8 mouse cellular contexts compared by ENCODE assay signal in the genomic region with DNA sequence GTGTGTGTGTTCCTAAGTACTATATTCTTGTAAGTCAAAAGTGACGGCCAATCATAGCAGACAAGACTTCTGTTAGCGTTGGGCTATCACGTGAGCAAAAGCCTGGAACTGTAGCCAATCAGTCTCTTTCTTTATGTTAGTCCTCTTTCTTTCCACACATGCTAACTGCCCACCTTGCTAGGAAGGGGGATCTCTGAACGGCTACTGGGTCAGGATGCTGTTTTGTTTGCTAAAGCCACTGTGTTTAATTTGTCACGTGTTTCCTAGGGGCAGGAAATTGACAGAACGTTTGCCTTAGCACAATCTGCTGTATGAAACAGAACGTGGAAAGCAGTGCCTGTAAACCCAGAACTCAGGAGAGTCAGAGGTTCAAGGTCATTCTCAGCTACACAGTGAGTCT. TPM values are rescaled to one million over a fixed set of nuclear protein-coding genes. Genes with fewer than 3 reads are reported as not detected.
DNase-seq lines count a peak whose midpoint lies in the region; ATAC-seq and TF ChIP-seq lines count a peak whose summit lies in the region.

No protein-coding gene starts in this region.

- 21% methylated on average over 7 of the region's 7 CpGs for WGBS in lung, embryonic 16.5 days
- 35% methylated on average over 7 of the region's 7 CpGs for WGBS in embryonic facial prominence, embryonic 13.5 days
- 19% methylated on average over 7 of the region's 7 CpGs for WGBS in intestine, postnatal 0 days
- WGBS in neural tube, embryonic 15.5 days = 20% methylated on average over 7 of the region's 7 CpGs

- H3K27me3 ChIP-seq in lung, embryonic 16.5 days (ENCODE audit: control insufficient read depth, insufficient read depth, low read depth, low read length) = no peaks in the 10 kb centered on the region
- H3K27me3 ChIP-seq in embryonic facial prominence, embryonic 13.5 days = no peaks in the 10 kb centered on the region
- H3K27me3 ChIP-seq in intestine, postnatal 0 days (replicated peaks; ENCODE audit: control insufficient read depth, insufficient read depth, low read length) = no peaks in the 10 kb centered on the region
- no peaks in the 10 kb centered on the region for H3K27me3 ChIP-seq in neural tube, embryonic 15.5 days (replicated peaks)

- H3K36me3 ChIP-seq in lung, embryonic 16.5 days (ENCODE audit: control insufficient read depth, insufficient read depth, low read length) = peaks cover 9% of the 10 kb centered on the region
- H3K36me3 ChIP-seq in embryonic facial prominence, embryonic 13.5 days = peaks cover 24% of the 10 kb centered on the region
- peaks cover 13% of the 10 kb centered on the region; the same call in 1 of the 2 replicates for H3K36me3 ChIP-seq in intestine, postnatal 0 days (ENCODE audit: control insufficient read depth, insufficient read depth)
- peaks cover 21% of the 10 kb centered on the region for H3K36me3 ChIP-seq in neural tube, embryonic 15.5 days

- H3K9me3 ChIP-seq in lung, embryonic 16.5 days (ENCODE audit: control insufficient read depth, low read length) = no peaks in the 10 kb centered on the region
- no peaks in the 10 kb centered on the region for H3K9me3 ChIP-seq in embryonic facial prominence, embryonic 13.5 days
- no peaks in the 10 kb centered on the region for H3K9me3 ChIP-seq in intestine, postnatal 0 days (ENCODE audit: control insufficient read depth)
- H3K9me3 ChIP-seq in neural tube, embryonic 15.5 days (replicated peaks) = no peaks in the 10 kb centered on the region

- no peak for DNase-seq in lung, postnatal 4 days
- DNase-seq in gastrocnemius, postnatal 10 days = no peak
- no peak for DNase-seq in MN1 (ENCODE audit: low spot score)
- DNase-seq in right cerebral cortex, adult 2 months (ENCODE audit: low spot score in 2 of 2) = no peak

- H3K4me1 ChIP-seq in lung, embryonic 16.5 days (replicated peaks; ENCODE audit: control insufficient read depth, insufficient read depth, low read length) = peaks cover 11% of the 10 kb centered on the region
- peaks cover 26% of the 10 kb centered on the region for H3K4me1 ChIP-seq in embryonic facial prominence, embryonic 13.5 days
- H3K4me1 ChIP-seq in intestine, postnatal 0 days (replicated peaks; ENCODE audit: control insufficient read depth, insufficient read depth, low read length) = no peaks in the 10 kb centered on the region; the same call in 1 of the 2 replicates
- peaks cover 41% of the 10 kb centered on the region for H3K4me1 ChIP-seq in neural tube, embryonic 15.5 days

- 0 out of 2 replicates have a peak overlapping the region, but pooled peaks have one; percentile 49 for H3K27ac ChIP-seq in lung, embryonic 16.5 days (ENCODE audit: low read length)
- peak overlapping the region; percentile 29; the same call in 1 of the 2 replicates for H3K27ac ChIP-seq in embryonic facial prominence, embryonic 13.5 days
- no peak overlapping the region for H3K27ac ChIP-seq in intestine, postnatal 0 days (ENCODE audit: low read depth, low read length)
- H3K27ac ChIP-seq in neural tube, embryonic 15.5 days (replicated peaks) = peak overlapping the region; percentile 98

- no peak for TF ChIP-seq CTCF in intestine, postnatal 0 days (IDR thresholded peaks at IDR 0.05; ENCODE audit: low read depth)

- peak overlapping the region; percentile 88 for H3K4me3 ChIP-seq in lung, embryonic 16.5 days (ENCODE audit: low read length)
- H3K4me3 ChIP-seq in embryonic facial prominence, embryonic 13.5 days = peak overlapping the region; percentile 89
- H3K4me3 ChIP-seq in intestine, postnatal 0 days (ENCODE audit: low read depth, low read length) = peak overlapping the region; percentile 92
- H3K4me3 ChIP-seq in neural tube, embryonic 15.5 days (replicated peaks) = peak overlapping the region; percentile 91

- H3K4me2 ChIP-seq in lung, embryonic 16.5 days (ENCODE audit: low read depth, low read length) = peak overlapping the region; percentile 75
- H3K4me2 ChIP-seq in embryonic facial prominence, embryonic 13.5 days = peak overlapping the region; percentile 86
- peak overlapping the region; percentile 82 for H3K4me2 ChIP-seq in intestine, postnatal 0 days (replicated peaks; ENCODE audit: low read depth)
- H3K4me2 ChIP-seq in neural tube, embryonic 15.5 days = peak overlapping the region; percentile 74

- H3K9ac ChIP-seq in lung, embryonic 16.5 days (ENCODE audit: low read length) = peak overlapping the region; percentile 44
- H3K9ac ChIP-seq in embryonic facial prominence, embryonic 13.5 days = peak overlapping the region; percentile 44; the same call in 1 of the 2 replicates
- H3K9ac ChIP-seq in intestine, postnatal 0 days (ENCODE audit: low read depth, low read length) = no peak overlapping the region
- H3K9ac ChIP-seq in neural tube, embryonic 15.5 days (replicated peaks) = peak overlapping the region; percentile 97

- ATAC-seq in lung, embryonic 16.5 days (ENCODE audit: low read depth) = no peak
- ATAC-seq in embryonic facial prominence, embryonic 13.5 days (ENCODE audit: insufficient number of reproducible peaks, insufficient read depth, low FRiP score, low TSS enrichment, low read depth) = no peak
- no peak for ATAC-seq in intestine, postnatal 0 days
- peak; percentile 19 for ATAC-seq in neural tube, embryonic 15.5 days (ENCODE audit: low FRiP score)

RNA-seq across cellular contexts. Expression of gene Fads1, which starts 0.5 kb away (rescaled TPM):
- polyA plus RNA-seq in lung, embryonic 16.5 days (2015; fragmentation: Nextera tagmentation; extraction: Ambion mirVana) = 78.2 and 91.0 TPM in 2 replicates
- 93.6 and 104 TPM in 2 replicates for polyA plus RNA-seq in embryonic facial prominence, embryonic 13.5 days (2015; fragmentation: Nextera tagmentation; extraction: Ambion mirVana)
- 26.9 and 29.8 TPM in 2 replicates for polyA plus RNA-seq in intestine, postnatal 0 days (2015; fragmentation: Nextera tagmentation; extraction: Ambion mirVana)
- 146 and 157 TPM in 2 replicates for polyA plus RNA-seq in neural tube, embryonic 15.5 days (2015; fragmentation: Nextera tagmentation; extraction: Ambion mirVana)
- 10 to 100 TPM; 27.9 to 28.5 TPM for total RNA-seq in gastrocnemius, postnatal 10 days (2021)

RNA-seq across cellular contexts. Expression of gene Tmem258, which starts 21.7 kb away (rescaled TPM):
- polyA plus RNA-seq in lung, embryonic 16.5 days (2015; fragmentation: Nextera tagmentation; extraction: Ambion mirVana) = 488 and 498 TPM in 2 replicates
- polyA plus RNA-seq in embryonic facial prominence, embryonic 13.5 days (2015; fragmentation: Nextera tagmentation; extraction: Ambion mirVana) = 485 and 486 TPM in 2 replicates
- polyA plus RNA-seq in intestine, postnatal 0 days (2015; fragmentation: Nextera tagmentation; extraction: Ambion mirVana) = 339 and 369 TPM in 2 replicates
- polyA plus RNA-seq in neural tube, embryonic 15.5 days (2015; fragmentation: Nextera tagmentation; extraction: Ambion mirVana) = 353 and 355 TPM in 2 replicates
- 100 to 1,000 TPM; 118 to 127 TPM for total RNA-seq in gastrocnemius, postnatal 10 days (2021)

RNA-seq across cellular contexts. Expression of gene Fen1, which starts 21.8 kb away (rescaled TPM):
- polyA plus RNA-seq in lung, embryonic 16.5 days (2015; fragmentation: Nextera tagmentation; extraction: Ambion mirVana) = 99.0 and 106 TPM in 2 replicates
- polyA plus RNA-seq in embryonic facial prominence, embryonic 13.5 days (2015; fragmentation: Nextera tagmentation; extraction: Ambion mirVana) = 69.3 and 88.1 TPM in 2 replicates
- polyA plus RNA-seq in intestine, postnatal 0 days (2015; fragmentation: Nextera tagmentation; extraction: Ambion mirVana) = 30.4 and 33.0 TPM in 2 replicates
- polyA plus RNA-seq in neural tube, embryonic 15.5 days (2015; fragmentation: Nextera tagmentation; extraction: Ambion mirVana) = 22.8 and 42.1 TPM in 2 replicates
- 1 to 10 TPM; 8.4 to 9.1 TPM for total RNA-seq in gastrocnemius, postnatal 10 days (2021)

RNA-seq across cellular contexts. Expression of gene Myrf, which starts 58.4 kb away (rescaled TPM):
- 5.0 and 6.0 TPM in 2 replicates for polyA plus RNA-seq in lung, embryonic 16.5 days (2015; fragmentation: Nextera tagmentation; extraction: Ambion mirVana)
- polyA plus RNA-seq in embryonic facial prominence, embryonic 13.5 days (2015; fragmentation: Nextera tagmentation; extraction: Ambion mirVana) = 0.91 and 1.4 TPM in 2 replicates
- polyA plus RNA-seq in intestine, postnatal 0 days (2015; fragmentation: Nextera tagmentation; extraction: Ambion mirVana) = 4.1 and 4.5 TPM in 2 replicates
- 0.79 and 1.7 TPM in 2 replicates for polyA plus RNA-seq in neural tube, embryonic 15.5 days (2015; fragmentation: Nextera tagmentation; extraction: Ambion mirVana)
- total RNA-seq in gastrocnemius, postnatal 10 days (2021) = under 1 TPM; 0.09 to 0.14 TPM
